Mouse (Mus musculus) kidney, embryonic 16.5 days (tissue): ENCODE results near the gene Crebrf. TPM values are rescaled to one million over a fixed set of nuclear protein-coding genes. Genes with fewer than 3 reads are reported as not detected.

Experiments used
- ATAC-seq: fragments of 200-750 bp; cut with Nextera tagmentation; 2 replicates; pipeline ENCODE4 v1.8.0; 2017; ENCODE audit warnings: moderate TSS enrichment; ENCODE audit not compliant: low FRiP score, low TSS enrichment
- H3K27ac ChIP-seq: fragments of 300-500 bp; sonication (generic); 2 replicates; pipeline ENCODE4 v1.5.1; 2014; ENCODE audit warnings: low read length
- H3K27me3 ChIP-seq: fragments of 300-500 bp; sonication (generic); 2 replicates; pipeline ENCODE4 v1.6.1; 2014; ENCODE audit warnings: low read length, control low read depth, mixed read lengths; ENCODE audit not compliant: insufficient read depth
- H3K36me3 ChIP-seq: fragments of 300-500 bp; sonication (generic); 2 replicates; pipeline ENCODE4 v1.6.1; 2014; ENCODE audit warnings: low read length, control low read depth, mixed read lengths; ENCODE audit not compliant: insufficient read depth
- H3K4me1 ChIP-seq: fragments of 300-500 bp; sonication (generic); 2 replicates; pipeline ENCODE4 v1.6.1; 2014; ENCODE audit warnings: low read length, control low read depth, mixed read lengths; ENCODE audit not compliant: insufficient read depth
- H3K4me2 ChIP-seq: fragments of 300-500 bp; sonication (generic); replicated peaks from 2 replicates; pipeline ENCODE4 v1.6.1; 2014; ENCODE audit warnings: low read depth, low read length
- H3K4me3 ChIP-seq: fragments of 300-500 bp; sonication (generic); 2 replicates; pipeline ENCODE4 v1.5.1; 2014; ENCODE audit warnings: mild to moderate bottlenecking, low read length
- H3K9ac ChIP-seq: fragments of 300-500 bp; sonication (generic); replicated peaks from 2 replicates; pipeline ENCODE4 v1.6.1; 2014; ENCODE audit warnings: low read length
- H3K9me3 ChIP-seq: fragments of 300-500 bp; sonication (generic); 2 replicates; pipeline ENCODE4 v1.6.1; 2016; ENCODE audit warnings: low read length, control low read depth
- WGBS: fragments of 180-500 bp; shearing (Covaris S2); extraction: QIAGEN DNeasy Blood & Tissue Kit; methylation state at CpG from one replicate; pipeline ENCODE4 v1.1.7; 2014; 5-methylcytosine and 5-hydroxymethylcytosine counted together
- polyA plus RNA-seq: library from polyadenylated mRNA; unstranded; fragments of >200 nt; fragmentation: Nextera tagmentation; extraction: Ambion mirVana; gene quantifications from 2 replicates; pipeline ENCODE4 v1.2.1, GENCODE M21; 2015

Crebrf gene
- polyA plus RNA-seq, 1 experiment from 2014 or later, result 9.2 TPM

DNA sequence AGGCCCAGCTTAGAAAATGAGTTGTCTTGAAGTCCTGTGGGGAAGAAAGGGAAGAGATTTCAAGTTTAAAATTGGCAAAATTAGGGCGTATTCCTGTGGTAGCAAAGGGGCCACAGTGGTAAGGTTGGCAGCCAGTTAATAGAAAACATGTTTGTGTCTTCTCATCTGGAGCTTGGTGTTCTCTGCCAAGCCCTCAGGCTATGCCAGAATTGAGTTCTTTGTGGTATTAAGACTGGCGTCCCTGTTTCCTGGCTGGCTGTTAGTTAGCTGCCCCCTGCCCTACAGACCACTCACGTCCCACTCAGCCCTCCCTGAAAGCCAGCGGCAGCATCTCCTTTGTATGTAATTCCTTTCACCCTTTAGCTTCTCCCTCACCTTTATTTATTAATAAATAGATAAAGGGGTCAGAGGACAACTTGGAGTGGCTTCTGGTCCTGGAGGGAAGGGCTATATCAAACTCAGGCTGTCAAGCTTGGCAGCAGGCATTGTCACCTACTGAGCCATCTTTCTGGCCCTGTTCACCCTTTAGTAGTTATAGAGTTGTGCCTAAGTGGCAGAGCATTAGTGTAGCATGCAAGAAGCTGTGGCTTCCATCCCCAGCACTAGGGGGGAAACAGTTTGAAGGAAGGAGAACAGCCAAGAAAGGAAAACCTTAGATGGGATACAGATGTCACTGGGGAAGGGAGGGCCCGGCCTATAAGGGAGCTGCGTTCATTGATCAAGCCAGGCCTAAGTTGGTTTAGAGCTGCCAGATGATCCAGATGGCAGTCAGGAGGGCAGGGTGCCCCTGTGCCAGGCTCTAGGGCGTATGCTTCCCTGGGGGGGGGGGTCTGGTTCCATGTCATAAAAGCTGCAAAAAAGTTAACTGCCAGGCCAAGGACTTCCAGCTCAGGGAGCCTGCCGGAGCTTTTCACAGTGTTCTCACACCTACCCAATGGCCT, 26.4 kb upstream of the Crebrf start:
- WGBS, result 78% methylated on average over 8 of the region's 8 CpGs
- ATAC-seq, result no peak

DNA sequence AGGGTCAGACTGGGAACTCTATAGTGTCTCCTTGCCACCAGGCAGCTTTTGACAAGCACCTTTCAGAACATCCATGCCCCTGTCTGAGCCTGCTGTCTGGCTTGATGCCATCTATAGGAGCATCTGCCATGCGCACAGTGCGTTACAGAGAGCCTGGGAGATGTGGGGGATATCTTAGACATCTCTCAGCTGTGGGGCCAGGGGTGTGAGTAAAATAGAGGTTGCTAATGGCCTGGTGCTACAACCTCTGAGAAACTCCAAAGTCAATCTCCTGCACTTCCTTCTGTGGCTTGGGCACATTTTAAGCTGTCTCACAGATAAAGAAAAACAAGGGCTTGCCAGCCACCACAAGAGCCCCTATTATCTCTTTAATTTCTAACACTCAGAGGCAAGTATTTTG, 25.6 kb upstream of the Crebrf start:
- peaks cover under 1% of the 10 kb centered on the region; the same call in 1 of the 2 replicates for H3K36me3 ChIP-seq
- H3K4me1 ChIP-seq, result no peaks in the 10 kb centered on the region; the same call in 1 of the 2 replicates
- ATAC-seq, result no peak
- no peaks in the 10 kb centered on the region for H3K9me3 ChIP-seq
- no peak overlapping the region for H3K9ac ChIP-seq
- H3K27me3 ChIP-seq, result no peaks in the 10 kb centered on the region
- no peak overlapping the region for H3K27ac ChIP-seq
- H3K4me2 ChIP-seq, result no peak overlapping the region
- H3K4me3 ChIP-seq, result no peak overlapping the region
- WGBS, result 89% methylated on average over 2 of the region's 2 CpGs

More for the DNA sequence above, 26.4 kb upstream of the Crebrf start:
- Histone ChIP-seq H3K36me3 (peaks cover 8% of the 10 kb centered on the region; the same call in 1 of the 2 replicates), H3K27me3 (no peaks in the 10 kb centered on the region), H3K9me3 (no peaks in the 10 kb centered on the region), H3K4me2 (no peak overlapping the region), H3K4me3 (no peak overlapping the region), H3K4me1 (no peaks in the 10 kb centered on the region; the same call in 1 of the 2 replicates), H3K27ac (no peak overlapping the region), H3K9ac (no peak overlapping the region)

DNA sequence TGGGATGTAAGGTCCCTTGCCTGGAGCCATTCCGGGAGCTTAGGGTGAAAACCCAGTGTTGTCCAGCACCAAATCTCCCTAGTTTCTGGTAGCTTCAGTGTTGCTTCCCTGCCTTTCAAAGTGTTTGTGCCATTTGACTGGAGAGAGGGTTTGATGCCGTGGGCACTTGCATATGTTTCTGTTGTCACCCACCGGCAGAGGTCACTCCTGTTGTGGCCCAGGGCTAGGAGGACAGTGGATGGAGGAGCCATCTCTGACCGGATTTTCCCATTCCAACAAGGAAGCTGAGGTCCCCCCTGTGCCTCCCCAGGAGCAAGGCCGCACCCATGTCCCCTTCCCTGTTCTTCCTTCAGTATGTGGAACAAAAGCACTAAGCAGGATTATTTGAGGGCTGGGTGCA, 25.2 kb upstream of the Crebrf start:
- no peak overlapping the region for H3K27ac ChIP-seq
- WGBS, result 84% methylated on average over 5 of the region's 5 CpGs
- ATAC-seq, result no peak
- H3K27me3 ChIP-seq, result no peaks in the 10 kb centered on the region
- no peaks in the 10 kb centered on the region; the same call in 1 of the 2 replicates for H3K4me1 ChIP-seq
- no peak overlapping the region for H3K4me2 ChIP-seq
- H3K4me3 ChIP-seq, result no peak overlapping the region
- H3K9me3 ChIP-seq, result no peaks in the 10 kb centered on the region
- no peaks in the 10 kb centered on the region for H3K36me3 ChIP-seq
- no peak overlapping the region for H3K9ac ChIP-seq

DNA sequence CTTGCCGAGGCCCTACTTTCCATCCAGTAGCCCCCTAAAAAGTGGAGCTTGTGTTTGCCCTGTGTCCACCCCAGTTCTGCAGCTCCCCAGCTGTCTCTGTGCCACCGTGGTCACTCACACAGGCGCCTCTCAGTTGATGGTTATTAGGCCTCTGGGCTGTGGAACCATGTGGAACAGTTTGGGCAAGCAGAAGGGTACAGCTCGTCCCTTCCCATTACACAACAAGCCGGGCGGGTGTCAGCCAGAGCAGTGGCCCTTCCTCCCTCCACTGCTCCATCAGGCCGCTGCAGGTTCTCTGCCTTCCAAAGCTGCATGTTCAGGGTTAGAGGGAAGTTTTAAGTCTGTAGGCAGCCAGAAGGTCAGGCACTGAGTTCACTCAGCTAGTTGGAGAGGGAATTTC, 24.3 kb upstream of the Crebrf start:
- H3K27ac ChIP-seq, result no peak overlapping the region
- WGBS, result 85% methylated on average over 7 of the region's 7 CpGs
- no peaks in the 10 kb centered on the region for H3K36me3 ChIP-seq
- no peaks in the 10 kb centered on the region for H3K27me3 ChIP-seq
- H3K4me2 ChIP-seq, result no peak overlapping the region
- no peak for ATAC-seq
- H3K4me1 ChIP-seq, result no peaks in the 10 kb centered on the region; the same call in 1 of the 2 replicates
- H3K9ac ChIP-seq, result no peak overlapping the region
- H3K9me3 ChIP-seq, result no peaks in the 10 kb centered on the region
- H3K4me3 ChIP-seq, result no peak overlapping the region

DNA sequence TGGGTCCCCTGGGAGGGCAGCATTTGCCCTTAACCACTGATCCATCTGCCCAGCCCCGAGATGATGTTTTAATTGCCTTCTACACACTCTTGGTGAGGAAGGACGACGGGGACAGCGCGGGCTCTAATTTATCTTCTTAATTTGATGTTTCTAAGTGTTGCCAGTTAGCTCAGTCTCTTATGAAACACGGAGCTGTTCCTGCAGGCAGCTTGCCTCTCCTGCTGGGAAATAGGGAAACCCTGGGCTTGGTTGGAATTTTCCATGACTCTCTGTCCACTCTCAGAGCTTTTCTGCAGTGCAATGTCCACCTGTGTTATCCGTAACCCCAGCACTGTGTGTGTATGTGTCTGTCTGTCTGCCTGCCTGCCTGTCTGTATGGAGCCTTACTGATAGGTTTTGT, 22.0 kb upstream of the Crebrf start:
- Histone ChIP-seq H3K27ac (no peak overlapping the region), H3K4me1 (no peaks in the 10 kb centered on the region; the same call in 1 of the 2 replicates), H3K27me3 (no peaks in the 10 kb centered on the region), H3K4me2 (no peak overlapping the region), H3K9me3 (no peaks in the 10 kb centered on the region), H3K36me3 (peaks cover 12% of the 10 kb centered on the region; the same call in 1 of the 2 replicates), H3K9ac (no peak overlapping the region), H3K4me3 (no peak overlapping the region)
- 50% methylated on average over 7 of the region's 7 CpGs for WGBS
- ATAC-seq, result no peak

DNA sequence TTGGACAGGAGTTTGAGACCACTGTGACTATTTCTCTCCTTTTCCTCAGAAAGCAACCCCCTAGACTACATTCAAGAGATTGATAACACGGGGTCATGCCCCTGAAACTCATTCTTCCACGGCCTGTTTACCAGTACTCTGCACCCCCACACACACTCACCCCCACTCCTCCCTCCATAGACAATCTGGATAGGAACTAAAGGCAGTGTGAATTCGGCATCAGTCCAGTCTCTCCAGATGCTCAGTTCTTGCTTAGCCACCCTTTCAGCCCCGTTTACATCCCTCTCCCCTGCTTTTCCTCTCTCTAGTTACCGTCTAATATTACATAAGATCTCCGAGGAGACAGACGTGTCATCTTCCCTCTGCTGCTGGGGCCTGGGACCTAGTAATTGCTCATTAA, 21.3 kb upstream of the Crebrf start:
- H3K9ac ChIP-seq, result no peak overlapping the region
- H3K4me3 ChIP-seq, result no peak overlapping the region
- ATAC-seq, result no peak
- WGBS, result 47% methylated on average over 7 of the region's 7 CpGs
- no peaks in the 10 kb centered on the region for H3K27me3 ChIP-seq
- peaks cover 18% of the 10 kb centered on the region for H3K36me3 ChIP-seq
- H3K4me2 ChIP-seq, result no peak overlapping the region
- H3K9me3 ChIP-seq, result no peaks in the 10 kb centered on the region
- no peaks in the 10 kb centered on the region; the same call in 1 of the 2 replicates for H3K4me1 ChIP-seq
- H3K27ac ChIP-seq, result no peak overlapping the region

DNA sequence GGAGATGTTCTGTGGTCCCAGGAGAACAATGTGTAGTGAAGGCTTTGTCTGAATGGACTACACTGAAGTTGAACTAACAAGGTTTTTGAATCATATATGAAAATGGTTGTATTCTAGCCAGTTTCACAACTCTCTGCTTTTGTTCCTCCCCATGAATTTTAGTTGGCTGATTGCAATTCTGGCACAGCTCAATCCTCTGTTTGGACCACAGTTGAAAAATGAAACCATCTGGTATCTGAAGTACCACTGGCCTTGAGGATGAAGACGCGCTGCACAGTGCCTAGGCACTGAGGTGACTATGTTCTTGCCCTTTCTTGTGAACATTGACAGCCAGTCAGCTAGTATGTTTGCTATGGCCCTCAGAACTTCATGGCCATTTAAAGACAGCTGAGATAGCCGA, 20.3 kb upstream of the Crebrf start:
- 94% methylated on average over 3 of the region's 3 CpGs for WGBS
- Histone ChIP-seq H3K4me3 (no peak overlapping the region), H3K4me2 (no peak overlapping the region), H3K27ac (no peak overlapping the region), H3K27me3 (no peaks in the 10 kb centered on the region), H3K9me3 (no peaks in the 10 kb centered on the region), H3K9ac (no peak overlapping the region), H3K4me1 (no peaks in the 10 kb centered on the region; the same call in 1 of the 2 replicates), H3K36me3 (peaks cover 26% of the 10 kb centered on the region)
- ATAC-seq, result no peak

DNA sequence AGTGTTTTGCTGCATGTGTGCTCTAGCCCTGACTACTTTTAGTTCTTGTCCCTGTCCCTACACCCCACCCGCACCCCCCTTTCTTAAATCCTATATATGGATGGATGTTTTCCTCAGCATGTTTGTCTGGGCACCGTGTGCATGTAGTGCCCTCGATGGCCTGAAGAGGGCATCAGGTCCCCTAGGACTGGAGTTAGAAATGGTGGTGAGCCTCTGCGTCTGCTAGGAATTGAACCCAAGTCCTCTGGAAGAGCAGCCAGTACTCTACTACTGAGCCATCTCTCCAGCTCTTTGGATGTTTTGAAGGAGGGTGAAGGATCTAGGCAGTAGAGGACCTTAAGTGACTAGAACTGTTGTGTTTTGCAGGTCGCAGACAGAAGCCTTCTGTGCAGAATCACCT, 16.6 kb upstream of the Crebrf start:
- Histone ChIP-seq H3K36me3 (peaks cover 30% of the 10 kb centered on the region), H3K27me3 (no peaks in the 10 kb centered on the region), H3K4me3 (no peak overlapping the region), H3K4me2 (no peak overlapping the region), H3K27ac (no peak overlapping the region), H3K4me1 (no peaks in the 10 kb centered on the region), H3K9ac (no peak overlapping the region), H3K9me3 (no peaks in the 10 kb centered on the region)
- ATAC-seq, result no peak
- WGBS, result 88% methylated on average over 5 of the region's 5 CpGs

DNA sequence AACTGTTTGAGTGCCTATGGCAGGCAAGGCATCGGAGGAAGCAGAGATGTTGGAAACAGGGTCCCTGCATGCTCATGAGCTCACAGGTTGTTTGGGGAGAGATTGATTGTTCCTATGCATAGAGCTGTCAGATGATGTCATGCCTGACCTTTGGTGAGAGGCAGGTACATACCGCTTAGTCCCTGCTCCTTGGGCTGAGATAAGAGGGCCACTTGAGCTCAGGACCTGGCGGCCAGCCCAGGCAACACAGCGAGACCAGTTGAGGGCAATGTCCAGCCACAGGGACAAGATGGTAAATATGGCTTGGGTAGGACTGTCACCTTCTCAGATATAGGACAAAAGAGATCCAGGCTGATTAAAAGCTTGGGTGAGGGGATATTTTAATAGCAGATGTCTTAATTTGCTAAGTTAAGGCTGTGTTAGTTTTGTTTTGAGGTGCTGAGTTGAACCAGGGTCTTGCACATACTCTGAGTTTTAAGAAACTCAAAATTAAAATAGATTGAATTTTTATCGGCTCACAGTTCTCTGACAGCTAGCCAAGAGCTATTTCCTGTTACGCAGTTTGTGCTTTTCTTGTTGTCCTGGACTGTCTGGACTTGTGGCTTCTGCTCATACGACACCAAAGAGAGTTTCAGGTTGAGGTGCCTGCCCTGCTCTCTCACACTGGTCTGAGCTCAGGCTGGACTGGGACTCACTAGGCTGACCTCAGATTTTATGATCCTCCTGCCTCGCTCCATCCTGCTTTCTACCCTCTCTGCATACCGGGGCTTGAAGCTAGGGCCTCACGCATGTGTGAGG, 15.4 kb upstream of the Crebrf start:
- no peak overlapping the region for H3K9ac ChIP-seq
- 88% methylated on average over 10 of the region's 10 CpGs for WGBS
- ATAC-seq, result no peak
- H3K27me3 ChIP-seq, result no peaks in the 10 kb centered on the region
- H3K9me3 ChIP-seq, result no peaks in the 10 kb centered on the region
- H3K4me3 ChIP-seq, result no peak overlapping the region
- H3K27ac ChIP-seq, result no peak overlapping the region
- H3K4me1 ChIP-seq, result no peaks in the 10 kb centered on the region
- peaks cover 30% of the 10 kb centered on the region for H3K36me3 ChIP-seq
- no peak overlapping the region for H3K4me2 ChIP-seq
